Mouse (Mus musculus): Measurements from ENCODE around the gene Hdac2. TPM values are rescaled to one million over a fixed set of nuclear protein-coding genes. Genes with fewer than 3 reads are reported as not detected.

Hdac2 gene
- total and polyA plus RNA-seq, 3 experiments: 52.1 to 183 (median 166) TPM

DNA sequence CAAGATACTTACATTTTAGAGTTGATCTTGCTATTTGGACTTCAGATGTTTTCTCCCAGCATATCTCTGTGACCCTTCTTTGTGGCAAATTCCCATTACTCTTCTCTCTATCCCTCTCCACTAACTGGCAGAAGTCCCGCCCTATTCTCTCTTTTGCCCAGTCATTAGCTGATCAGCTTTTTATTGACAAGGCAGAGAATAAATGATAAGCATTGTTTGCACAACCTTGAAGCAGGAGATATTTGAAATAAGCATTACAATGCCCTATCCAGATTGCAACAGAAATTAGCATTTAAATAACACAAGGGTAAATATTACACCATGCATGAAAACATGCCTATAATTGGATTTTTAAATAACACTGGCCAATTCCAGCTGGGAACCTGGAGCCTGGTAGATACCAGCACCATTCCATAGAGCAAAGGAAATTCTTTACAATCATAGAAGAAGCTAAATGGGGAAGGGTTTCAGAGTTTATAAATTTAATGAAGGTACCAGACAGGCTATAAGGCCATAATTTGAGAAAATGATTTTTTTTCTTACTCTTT, 14.7 kb upstream of the Hdac2 start:
- no peak for DNase-seq (ENCODE audit: extremely low read depth)
- Histone ChIP-seq H3K9ac (ENCODE audit: insufficient read depth, low read depth) (no peak overlapping the region), H3K27me3 (replicated peaks) (no peaks in the 10 kb centered on the region), H3K4me3 (replicated peaks in 1 of 3; ENCODE audit: low read depth in 2 of 3, low read length in 2 of 3, poor library complexity in 1 of 3) (no peak overlapping the region), H3K9me3 (replicated peaks; ENCODE audit: low read length) (no peaks in the 10 kb centered on the region), H3K27ac (ENCODE audit: insufficient read depth, low read depth) (no peak overlapping the region), H3K79me2 (replicated peaks; ENCODE audit: control insufficient read depth, extremely low read depth, insufficient read depth, poor library complexity, severe bottlenecking) (no peaks in the 10 kb centered on the region), H3K36me3 (replicated peaks in 1 of 2; ENCODE audit: control insufficient read depth in 1 of 2, insufficient read depth in 1 of 2, low read length in 1 of 2) (no peaks in the 10 kb centered on the region), H3K4me2 (ENCODE audit: insufficient read depth, low read depth, poor library complexity, severe bottlenecking) (no peak overlapping the region), H3K4me1 (ENCODE audit: control insufficient read depth in 1 of 2, insufficient read depth in 2 of 2) (no peaks in the 10 kb centered on the region)
- no peak for TF ChIP-seq USF1 (IDR thresholded peaks at IDR 0.05; ENCODE audit: low read depth, low read length)
- TF ChIP-seq ZC3H11A (IDR thresholded peaks at IDR 0.05; ENCODE audit: low read depth, low read length): no peak
- TF ChIP-seq NRF1 (IDR thresholded peaks at IDR 0.05; ENCODE audit: low read depth, low read length): no peak
- TF ChIP-seq SMC3 (IDR thresholded peaks at IDR 0.05; ENCODE audit: low read depth, low read length): no peak
- no peak for TF ChIP-seq MAX (IDR thresholded peaks at IDR 0.05; ENCODE audit: low read length)
- no peak for TF ChIP-seq MAFK (IDR thresholded peaks at IDR 0.05; ENCODE audit: insufficient replicate concordance, low read length)
- TF ChIP-seq MXI1 (IDR thresholded peaks at IDR 0.05; ENCODE audit: low read depth, low read length): no peak
- TF ChIP-seq POLR2AphosphoS2 (IDR thresholded peaks at IDR 0.05; ENCODE audit: low read depth, low read length): no peak
- no peak for TF ChIP-seq ETS1 (conservative IDR thresholded peaks at IDR 0.05; ENCODE audit: low read depth, low read length)
- TF ChIP-seq KAT2A (IDR thresholded peaks at IDR 0.05; ENCODE audit: insufficient replicate concordance, low read length): no peak
- TF ChIP-seq CTCF (conservative IDR thresholded peaks at IDR 0.05 in 1 of 2, IDR thresholded peaks at IDR 0.05 in 1 of 2; ENCODE audit: low read depth in 2 of 2, low read length in 2 of 2): no peak
- no peak for TF ChIP-seq UBTF (IDR thresholded peaks at IDR 0.05; ENCODE audit: low read depth, low read length)
- TF ChIP-seq ZMIZ1 (IDR thresholded peaks at IDR 0.05; ENCODE audit: low read depth, low read length): no peak
- TF ChIP-seq HCFC1 (IDR thresholded peaks at IDR 0.05; ENCODE audit: low read depth, low read length): no peak
- no peak for TF ChIP-seq MAZ (IDR thresholded peaks at IDR 0.05; ENCODE audit: low read depth, low read length)
- TF ChIP-seq BHLHE40 (IDR thresholded peaks at IDR 0.05; ENCODE audit: low read depth, low read length): no peak
- TF ChIP-seq IRF4 (IDR thresholded peaks at IDR 0.05; ENCODE audit: low read depth, low read length): no peak
- TF ChIP-seq ELF1 (IDR thresholded peaks at IDR 0.05; ENCODE audit: low read depth, low read length): no peak
- in situ Hi-C loops (cut with MboI; ENCODE audit: low pct_ligation_motif_present, low pct_unique_long_range_greater_than_20kb, low sequenced_read_pairs) (no loop called here), dilution Hi-C loops (cut with MboI; ENCODE audit: extremely low pct_ligation_motif_present, extremely low pct_unique_long_range_greater_than_20kb, low sequenced_read_pairs) (no loop called here)

DNA sequence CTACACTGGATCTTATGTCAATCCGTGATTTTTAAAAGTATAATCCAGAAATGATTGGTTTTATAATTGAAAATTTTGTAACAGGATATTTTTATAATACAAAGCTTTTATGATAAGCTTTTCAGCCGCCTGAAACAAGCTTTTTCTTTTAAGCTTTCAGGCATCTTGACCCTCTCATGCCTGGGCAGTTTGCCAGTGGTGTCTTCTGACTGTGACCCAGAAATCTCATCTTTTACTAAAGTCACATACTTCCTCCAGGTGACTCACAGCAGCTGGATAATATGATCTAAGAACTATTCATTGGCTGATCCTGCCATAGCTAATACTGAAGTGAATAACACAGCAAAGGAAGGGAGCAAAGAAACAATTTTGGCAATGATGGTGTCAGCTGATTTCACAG, 9.9 kb upstream of the Hdac2 start:
- no peak overlapping the region for H3K4me2 ChIP-seq (ENCODE audit: insufficient read depth, low read depth, poor library complexity, severe bottlenecking)
- no peak overlapping the region for H3K4me3 ChIP-seq (replicated peaks in 1 of 3; ENCODE audit: low read depth in 2 of 3, low read length in 2 of 3, poor library complexity in 1 of 3)
- H3K4me1 ChIP-seq (ENCODE audit: control insufficient read depth in 1 of 2, insufficient read depth in 2 of 2): no peaks in the 10 kb centered on the region
- dilution Hi-C loops (cut with MboI; ENCODE audit: extremely low pct_ligation_motif_present, extremely low pct_unique_long_range_greater_than_20kb, low sequenced_read_pairs) (no loop called here), in situ Hi-C loops (cut with MboI; ENCODE audit: low pct_ligation_motif_present, low pct_unique_long_range_greater_than_20kb, low sequenced_read_pairs) (no loop called here)
- no peak for TF ChIP-seq MYC (IDR thresholded peaks at IDR 0.05; ENCODE audit: low read depth, low read length)
- no peak overlapping the region for H3K27ac ChIP-seq (ENCODE audit: insufficient read depth, low read depth)
- H3K79me2 ChIP-seq (replicated peaks; ENCODE audit: control insufficient read depth, extremely low read depth, insufficient read depth, poor library complexity, severe bottlenecking): no peaks in the 10 kb centered on the region
- DNase-seq (ENCODE audit: extremely low read depth): no peak
- no peaks in the 10 kb centered on the region for H3K36me3 ChIP-seq (replicated peaks in 1 of 2; ENCODE audit: control insufficient read depth in 1 of 2, insufficient read depth in 1 of 2, low read length in 1 of 2)
- no peak overlapping the region for H3K9ac ChIP-seq (ENCODE audit: insufficient read depth, low read depth)
- H3K9me3 ChIP-seq (replicated peaks; ENCODE audit: low read length): no peaks in the 10 kb centered on the region
- no peaks in the 10 kb centered on the region for H3K27me3 ChIP-seq (replicated peaks)

Measured in CH12.LX (cell line).